Mouse (Mus musculus): ENCODE measurements at regions not wholly inside any gene's neighbourhood (a gene's known extent, or its start where the extent isn't known, plus 50 kb on each side); places are given as distances from the start of the nearest gene placed in this dataset.

GRCm38 (mm10) chr19:27492468-27492867, 62.8 kb upstream of the Pum3 start:
- TF ChIP-seq CHD2 (IDR thresholded peaks at IDR 0.05; ENCODE audit: low read depth, low read length) (no peak), ZNF384 (IDR thresholded peaks at IDR 0.05; ENCODE audit: low read depth, low read length) (no peak), ZC3H11A (IDR thresholded peaks at IDR 0.05; ENCODE audit: borderline replicate concordance, low read depth, low read length) (no peak), HCFC1 (IDR thresholded peaks at IDR 0.05; ENCODE audit: borderline replicate concordance, insufficient read depth, low read length) (no peak), MAFK (IDR thresholded peaks at IDR 0.05; ENCODE audit: insufficient read depth, low read depth, low read length) (peak; percentile 68; the same call in 1 of the 2 replicates)
